Mouse (Mus musculus): ENCODE measurements at regions not wholly inside any gene's neighbourhood (a gene's known extent, or its start where the extent isn't known, plus 50 kb on each side); places are given as distances from the start of the nearest gene placed in this dataset.

- no peak for DNase-seq (ENCODE audit: low spot score)
Observed at GRCm38 (mm10) chr15:59169831-59170230, 280.7 kb downstream of the Gm49356 start.

- peak; percentile 16 for DNase-seq (ENCODE audit: low spot score)
Observed at GRCm38 (mm10) chr15:59171120-59171519, 282.0 kb downstream of the Gm49356 start.

- DNase-seq (ENCODE audit: low spot score): no peak
Observed at GRCm38 (mm10) chr15:59173452-59174245, 284.6 kb downstream of the Gm49356 start.

DNA sequence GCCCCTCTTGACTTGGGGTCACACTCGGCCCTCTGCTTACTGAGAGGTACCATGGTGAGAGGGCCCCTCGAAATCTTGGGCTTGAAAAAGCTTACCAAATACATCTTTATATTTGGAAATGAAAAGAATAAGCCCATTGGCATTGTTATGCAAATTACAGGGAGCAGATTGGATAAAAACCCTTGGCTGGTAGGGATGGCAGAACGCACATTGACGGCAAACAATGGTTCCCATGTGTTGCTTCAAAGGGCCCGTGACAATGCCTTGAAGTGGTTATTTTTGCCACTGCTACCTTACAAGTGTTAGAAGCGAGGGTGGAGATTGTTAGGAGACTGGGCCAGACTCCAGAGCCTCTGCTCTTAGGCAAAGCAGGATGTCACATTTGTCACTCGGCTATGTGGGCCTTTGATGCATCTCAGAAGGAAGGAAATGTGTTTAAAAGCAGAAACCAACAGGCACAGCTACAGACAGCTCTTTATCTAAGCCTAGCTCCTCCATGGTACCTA lies 285.2 kb downstream of the Gm49356 start:
- DNase-seq (ENCODE audit: low spot score): no peak

DNA sequence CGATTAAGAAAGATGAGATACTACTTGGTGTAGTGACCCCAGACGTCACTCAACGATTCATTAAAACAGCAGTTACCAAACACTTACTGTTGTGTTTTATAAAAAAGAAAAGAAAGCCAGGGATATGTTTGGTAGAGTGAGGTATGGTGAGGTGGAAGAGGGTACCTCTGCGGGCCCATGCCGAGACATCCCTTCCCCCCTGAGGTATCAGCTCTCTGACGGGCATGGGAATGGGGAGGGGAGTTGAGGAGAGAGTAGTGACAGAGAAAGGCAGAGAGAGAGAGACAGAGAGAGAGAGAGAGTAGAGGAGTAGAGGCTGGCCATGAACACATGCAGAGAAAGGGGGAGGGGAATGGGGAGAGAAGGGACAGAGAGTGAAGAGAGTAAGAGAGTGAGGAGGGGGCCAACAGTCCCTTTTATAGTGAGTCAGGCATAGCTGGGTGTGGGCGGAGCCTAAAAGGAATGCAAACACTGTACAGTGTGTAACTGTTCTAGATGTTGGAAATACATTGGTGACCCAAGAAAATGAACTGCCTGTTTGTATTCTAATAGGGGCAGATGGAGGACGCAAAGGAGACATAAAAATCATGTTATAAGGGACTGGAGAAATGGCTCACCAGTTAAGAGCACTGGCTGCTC lies 285.9 kb downstream of the Gm49356 start:
- DNase-seq (ENCODE audit: low spot score): no peak

DNA sequence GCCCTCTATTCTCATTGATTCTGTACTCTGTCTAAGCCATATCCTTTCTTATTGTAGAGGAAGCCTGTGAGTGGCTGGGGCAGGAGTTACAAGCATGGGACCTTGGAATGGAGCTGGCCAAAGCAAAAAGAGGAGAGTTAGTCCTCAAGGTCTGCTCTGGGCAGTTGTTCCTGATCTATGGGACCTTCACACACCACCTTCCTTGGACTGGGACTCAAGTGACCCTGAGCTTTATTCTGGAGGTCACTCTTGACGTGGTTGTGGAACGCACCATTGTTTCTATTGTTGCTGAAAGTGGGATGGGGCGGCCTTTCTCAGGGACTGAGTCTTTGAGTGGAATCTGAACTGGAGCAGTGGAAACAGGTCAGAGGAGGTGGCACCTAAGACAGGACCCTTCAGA lies 291.0 kb downstream of the Gm49356 start:
- no peak for DNase-seq (ENCODE audit: low spot score)

- DNase-seq (ENCODE audit: low spot score): peak; percentile 71
Observed at GRCm38 (mm10) chr15:59184461-59184860, 295.4 kb downstream of the Gm49356 start.

- no peak for DNase-seq (ENCODE audit: low spot score)
Observed at GRCm38 (mm10) chr15:59187566-59187965, 298.5 kb downstream of the Gm49356 start.

DNA sequence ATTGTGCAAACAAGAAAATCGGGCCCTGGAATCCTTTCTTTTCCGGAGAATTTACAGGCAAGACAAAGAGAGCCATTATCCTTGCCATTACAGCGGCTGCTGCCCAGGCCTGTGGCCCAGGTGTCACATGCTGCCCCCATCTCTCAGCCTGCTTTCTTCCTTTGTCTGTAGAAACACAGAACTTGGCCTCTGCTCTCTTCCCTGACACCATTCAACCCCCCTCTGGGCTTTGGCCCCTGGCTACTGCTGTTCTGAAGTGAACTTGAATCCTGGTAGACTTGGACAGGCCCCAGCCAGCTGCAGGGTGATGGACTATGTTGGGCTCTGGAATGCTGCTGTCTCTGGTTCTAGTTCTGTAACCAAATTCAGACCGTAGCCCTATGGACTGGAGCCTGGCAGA lies 299.3 kb downstream of the Gm49356 start:
- DNase-seq (ENCODE audit: low spot score): peak; percentile 72

- DNase-seq (ENCODE audit: low spot score): no peak
Observed at GRCm38 (mm10) chr15:59190511-59190910, 301.4 kb downstream of the Gm49356 start.

DNA sequence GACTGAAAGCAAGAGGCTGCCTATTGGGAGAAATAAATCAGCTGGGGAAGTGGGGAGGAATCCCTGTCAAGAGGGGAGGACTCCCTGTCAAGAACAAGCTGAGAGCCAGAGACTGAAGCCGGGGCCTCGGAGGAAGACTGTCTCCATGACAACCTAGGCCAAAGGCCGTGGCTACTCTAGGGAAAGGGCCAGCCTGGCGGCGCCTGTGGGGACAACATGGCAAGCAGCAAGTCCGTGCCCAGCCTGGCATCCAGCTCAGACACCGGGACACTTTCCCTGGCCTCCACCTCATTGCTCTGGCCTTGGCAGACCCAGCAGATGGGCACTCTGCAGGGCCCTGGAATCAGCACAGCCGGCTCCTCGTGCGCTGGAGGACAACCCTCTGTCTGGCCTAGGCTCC lies 305.3 kb downstream of the Gm49356 start:
- DNase-seq (ENCODE audit: low spot score): peak; percentile 70

DNA sequence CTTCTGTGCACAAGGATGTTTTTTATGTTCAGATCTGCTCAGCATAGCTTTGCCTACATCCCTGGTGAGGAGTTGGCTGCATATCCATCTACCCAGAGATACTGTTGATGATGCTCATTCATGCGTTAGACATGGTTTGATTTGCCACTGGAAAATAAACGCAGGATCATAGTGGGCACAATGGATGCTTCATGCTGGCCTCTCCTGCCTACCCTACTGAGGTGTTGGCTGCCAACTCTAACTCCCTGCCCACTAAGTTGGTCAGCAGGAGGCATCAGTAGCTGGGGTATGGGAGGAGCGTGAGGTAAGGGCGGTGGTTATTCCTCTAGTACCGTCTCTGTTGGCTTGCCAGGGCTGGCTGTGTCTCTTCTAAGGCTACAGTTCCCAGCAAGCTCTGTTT lies 307.3 kb downstream of the Gm49356 start:
- DNase-seq (ENCODE audit: low spot score): peak; percentile 10

DNA sequence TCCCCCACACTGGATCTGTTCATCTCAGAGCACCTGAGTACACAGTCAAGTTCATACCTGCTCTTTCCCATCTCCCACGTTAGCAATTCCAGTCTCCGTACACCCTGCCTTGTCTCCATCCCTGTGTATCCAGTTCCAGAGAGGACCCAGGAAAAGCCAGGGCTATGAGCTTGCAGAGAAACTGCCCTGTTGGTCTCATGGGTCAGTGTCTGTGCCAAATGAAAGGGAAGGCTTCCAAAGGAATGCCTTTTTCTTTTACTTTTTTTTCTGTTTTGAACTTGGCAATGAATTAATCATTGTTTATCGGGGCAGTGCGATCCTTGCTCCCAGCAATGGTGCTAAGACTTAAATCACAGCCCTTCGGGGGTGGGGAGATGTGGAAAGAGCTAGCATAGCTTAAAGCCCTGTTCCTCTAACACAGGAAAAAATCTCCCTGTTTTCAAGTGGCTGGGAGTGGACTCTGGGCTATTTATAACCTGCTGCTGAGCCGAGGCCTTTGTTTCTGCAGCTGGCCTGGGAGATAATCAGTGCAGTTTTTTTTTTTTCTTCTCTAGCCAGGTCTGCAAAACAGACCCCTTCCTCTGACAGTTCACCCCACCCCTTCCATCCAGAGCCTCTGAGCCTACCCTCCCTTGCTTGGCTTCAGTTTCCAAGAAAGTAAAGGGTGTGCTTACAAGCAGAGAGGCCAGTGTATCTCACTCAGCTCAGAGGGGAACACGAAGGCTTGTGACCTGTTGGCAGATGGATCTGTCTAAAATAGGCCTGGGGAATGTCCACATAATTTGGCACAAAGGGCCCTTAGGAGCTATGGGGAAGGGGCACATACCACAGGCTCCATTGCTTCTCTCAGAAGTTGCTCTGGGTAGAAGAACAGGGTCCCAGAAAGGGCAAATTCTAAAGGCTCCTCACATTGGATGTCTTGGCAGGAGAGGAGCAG lies 308.6 kb downstream of the Gm49356 start:
- peak; percentile 83 for DNase-seq (ENCODE audit: low spot score)

DNA sequence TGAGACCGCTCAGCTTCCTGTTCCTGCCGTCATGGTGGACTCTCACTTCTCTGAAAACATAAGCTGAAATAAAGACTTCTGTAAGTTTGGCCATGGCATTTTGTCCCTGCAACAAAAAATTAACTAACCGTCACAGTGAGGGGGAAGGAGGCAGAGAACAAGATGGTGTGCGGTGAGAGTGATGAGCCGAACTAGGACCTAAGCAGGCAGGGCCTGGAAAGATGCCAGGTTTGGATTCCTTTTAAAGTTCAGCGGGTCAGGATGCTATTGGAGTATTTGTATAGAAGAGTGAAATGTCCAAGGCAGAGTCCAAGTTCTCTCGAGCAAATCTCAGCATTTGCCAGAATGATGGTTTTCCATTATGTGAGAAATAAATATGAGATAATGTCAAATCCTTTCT lies 312.3 kb downstream of the Gm49356 start:
- peak; percentile 34 for DNase-seq (ENCODE audit: low spot score)

- DNase-seq (ENCODE audit: low spot score): no peak
Observed at GRCm38 (mm10) chr15:59201894-59202670, 313.0 kb downstream of the Gm49356 start.

GRCm38 (mm10) chr15:59203097-59203849 lies 314.2 kb downstream of the Gm49356 start:
- no peak for DNase-seq (ENCODE audit: low spot score)

DNA sequence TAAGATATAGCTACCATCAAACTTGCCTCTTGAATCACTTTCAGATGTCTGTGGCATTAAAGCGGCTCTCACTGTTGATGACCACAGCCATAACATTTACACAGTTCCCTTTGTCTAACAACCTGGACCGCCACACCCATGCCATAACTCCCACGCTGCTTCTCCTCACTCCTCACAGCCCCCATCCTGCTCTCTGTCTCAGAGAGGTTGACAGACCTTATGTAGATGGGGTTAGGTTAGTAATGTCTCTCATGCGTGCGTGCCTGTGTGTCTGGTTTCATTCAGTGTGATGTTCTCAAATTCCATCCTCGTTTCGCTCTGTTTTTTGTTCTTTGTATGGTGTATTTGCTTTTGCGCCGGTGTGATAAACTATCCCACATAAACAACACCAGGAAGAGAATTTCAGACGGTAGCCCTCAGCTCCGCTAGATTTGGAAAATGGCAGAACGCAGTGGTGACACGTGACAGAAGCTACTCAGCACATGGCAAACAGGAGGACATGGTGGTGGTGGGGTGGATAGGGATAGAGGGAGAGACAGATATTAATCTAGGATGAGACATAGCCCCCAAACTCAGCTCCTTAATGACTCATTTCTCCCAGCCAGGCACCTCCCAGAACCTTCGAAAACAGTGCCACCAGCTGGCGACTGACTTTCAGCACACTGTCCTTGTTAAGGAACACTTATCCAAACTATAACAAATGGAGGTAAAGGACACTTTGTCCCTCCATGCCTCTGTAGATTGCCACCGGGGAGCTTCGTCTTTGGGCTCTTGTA lies 314.9 kb downstream of the Gm49356 start:
- peak; percentile 31 for DNase-seq (ENCODE audit: low spot score)

GRCm38 (mm10) chr15:59205091-59205490 lies 316.0 kb downstream of the Gm49356 start:
- no peak for DNase-seq (ENCODE audit: low spot score)

DNA sequence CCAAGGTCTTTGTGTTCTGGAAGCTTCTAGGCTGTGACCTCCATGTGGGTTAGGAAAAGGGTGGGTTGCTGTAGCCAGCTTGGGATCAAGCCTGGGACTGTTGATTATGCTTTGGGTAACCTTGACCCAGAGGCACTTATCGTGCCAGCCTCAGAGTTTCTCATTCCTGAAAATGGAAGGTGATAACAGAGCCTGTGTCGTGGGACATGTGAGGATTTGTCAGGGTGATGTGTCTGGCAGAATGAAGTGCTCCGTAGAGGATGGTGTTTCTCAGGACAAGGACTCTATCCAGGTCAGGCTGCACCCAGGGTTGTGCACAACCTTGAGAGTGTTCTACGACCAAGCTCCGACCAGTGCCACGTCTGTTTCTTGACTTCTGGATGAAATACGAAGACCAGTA lies 316.4 kb downstream of the Gm49356 start:
- DNase-seq (ENCODE audit: low spot score): no peak

GRCm38 (mm10) chr15:59206636-59207035 lies 317.5 kb downstream of the Gm49356 start:
- no peak for DNase-seq (ENCODE audit: low spot score)

Data from adipocyte (in vitro differentiated cells).